Mouse (Mus musculus): ENCODE results near the gene Hist2h2aa2. TPM values are rescaled to one million over a fixed set of nuclear protein-coding genes. Genes with fewer than 3 reads are reported as not detected.
"Not testable (repeated sequence)": the region's sequence is repeated elsewhere in the genome, so short reads cannot be mapped to it uniquely, and the experiment has no call there.

The Hist2h2aa2 gene
- total RNA-seq, 4 experiments from 2014 or later = 190 to 245 (median 229) TPM

GRCm38 (mm10) chr3:96237904-96238511 is 2.1 kb downstream of the Hist2h2aa2 start:
- DNase-seq (ENCODE audit: low spot score in 2 of 2) = no peak

DNA sequence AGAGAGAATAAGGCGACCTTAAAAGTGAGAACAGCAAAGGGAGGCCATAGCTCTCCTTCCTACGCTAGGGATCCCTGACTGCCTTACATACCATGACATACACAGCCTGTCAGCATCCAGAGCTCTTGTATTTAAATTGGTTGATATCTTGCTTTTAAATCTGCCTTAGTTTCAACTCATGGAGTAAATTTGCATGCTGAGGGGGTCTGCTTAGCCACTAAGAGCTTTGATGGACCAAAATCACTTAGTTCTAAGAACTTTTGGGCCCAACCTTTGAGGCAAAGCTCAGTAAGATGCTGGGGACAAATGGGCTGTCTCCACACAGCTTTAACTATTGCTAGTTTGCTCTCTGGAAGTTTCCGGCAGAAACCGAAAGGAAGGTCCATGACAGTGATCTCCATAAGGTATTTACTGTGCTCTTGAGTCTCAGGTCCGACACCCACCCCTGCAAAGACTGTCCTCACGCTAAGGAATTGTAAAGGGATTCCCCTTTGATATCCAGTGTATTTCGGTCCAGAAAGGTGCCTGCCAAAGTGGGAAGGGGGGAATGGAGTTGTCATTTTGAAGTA is 2.7 kb downstream of the Hist2h2aa2 start:
- DNase-seq (ENCODE audit: low spot score in 2 of 2) = no peak

GRCm38 (mm10) chr3:96236834-96237334 is 3.2 kb downstream of the Hist2h2aa2 start:
- DNase-seq (ENCODE audit: low spot score in 2 of 2) = no peak

- DNase-seq (ENCODE audit: low spot score in 2 of 2) = no peak
These were observed 4.2 kb downstream of the Hist2h2aa2 start for GRCm38 (mm10) chr3:96235836-96236235.

DNA sequence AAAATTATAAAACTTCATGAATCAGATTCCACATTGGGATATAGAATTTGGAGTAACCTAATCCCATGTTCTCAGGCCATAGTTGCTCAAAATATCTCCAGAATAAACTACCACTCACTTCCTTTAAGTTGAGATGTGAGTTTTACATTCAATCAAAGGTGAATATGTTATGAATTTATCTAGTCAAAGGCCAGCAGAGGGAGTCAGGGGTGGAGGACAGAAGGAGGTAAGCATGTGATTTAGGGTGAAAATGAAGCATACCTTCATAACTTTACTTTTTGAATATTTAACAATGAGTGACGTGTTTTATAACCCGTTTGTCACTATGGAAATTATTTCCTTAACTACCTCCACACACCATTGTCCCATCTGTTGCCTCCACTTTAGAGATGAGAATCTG is 5.2 kb downstream of the Hist2h2aa2 start:
- DNase-seq (ENCODE audit: low spot score in 2 of 2) = no peak

DNA sequence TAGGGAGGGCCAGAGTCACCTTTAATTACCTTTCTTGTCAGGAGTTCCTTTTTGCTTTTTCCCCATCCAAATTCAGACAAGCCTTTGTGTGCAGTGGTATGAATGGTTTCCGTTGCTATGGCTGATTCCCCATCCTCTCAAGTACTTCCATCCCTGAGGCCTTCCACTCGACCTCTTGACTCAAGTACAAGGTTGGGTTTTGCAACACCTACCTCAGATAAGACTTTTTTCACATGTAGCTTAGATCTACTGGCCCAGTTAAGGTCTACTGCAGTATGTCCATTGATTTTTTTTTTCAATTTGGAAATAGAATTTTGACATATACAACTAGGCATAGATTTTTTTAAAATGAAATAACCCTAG is 8.3 kb downstream of the Hist2h2aa2 start:
- DNase-seq (ENCODE audit: low spot score in 2 of 2) = no peak

- no peak for DNase-seq (ENCODE audit: low spot score in 2 of 2)
These were observed 8.9 kb downstream of the Hist2h2aa2 start for GRCm38 (mm10) chr3:96230910-96231757.

- no peak for DNase-seq (ENCODE audit: low spot score in 2 of 2)
These were observed 9.7 kb downstream of the Hist2h2aa2 start for GRCm38 (mm10) chr3:96230404-96230803.

DNA sequence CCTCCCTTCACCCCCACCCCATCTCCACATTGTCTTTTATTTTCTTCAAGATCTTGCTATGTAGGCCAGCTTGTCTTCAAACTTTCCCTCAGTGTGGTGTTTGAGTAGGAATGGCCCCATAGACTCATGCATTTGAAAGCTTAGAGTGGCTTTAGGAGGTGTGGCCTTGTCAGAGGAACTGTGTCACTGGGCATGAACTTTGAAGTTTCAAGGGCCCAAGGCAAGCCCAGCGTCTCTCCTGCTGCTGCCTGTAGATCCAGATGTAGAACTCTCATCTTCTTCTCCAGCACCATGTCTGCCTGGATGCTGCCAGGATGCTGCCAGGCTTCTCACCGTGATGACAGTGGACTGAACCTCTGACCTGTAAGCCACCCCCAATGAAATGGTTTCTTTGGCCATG is 11.2 kb downstream of the Hist2h2aa2 start:
- no peak for DNase-seq (ENCODE audit: low spot score in 2 of 2)

DNA sequence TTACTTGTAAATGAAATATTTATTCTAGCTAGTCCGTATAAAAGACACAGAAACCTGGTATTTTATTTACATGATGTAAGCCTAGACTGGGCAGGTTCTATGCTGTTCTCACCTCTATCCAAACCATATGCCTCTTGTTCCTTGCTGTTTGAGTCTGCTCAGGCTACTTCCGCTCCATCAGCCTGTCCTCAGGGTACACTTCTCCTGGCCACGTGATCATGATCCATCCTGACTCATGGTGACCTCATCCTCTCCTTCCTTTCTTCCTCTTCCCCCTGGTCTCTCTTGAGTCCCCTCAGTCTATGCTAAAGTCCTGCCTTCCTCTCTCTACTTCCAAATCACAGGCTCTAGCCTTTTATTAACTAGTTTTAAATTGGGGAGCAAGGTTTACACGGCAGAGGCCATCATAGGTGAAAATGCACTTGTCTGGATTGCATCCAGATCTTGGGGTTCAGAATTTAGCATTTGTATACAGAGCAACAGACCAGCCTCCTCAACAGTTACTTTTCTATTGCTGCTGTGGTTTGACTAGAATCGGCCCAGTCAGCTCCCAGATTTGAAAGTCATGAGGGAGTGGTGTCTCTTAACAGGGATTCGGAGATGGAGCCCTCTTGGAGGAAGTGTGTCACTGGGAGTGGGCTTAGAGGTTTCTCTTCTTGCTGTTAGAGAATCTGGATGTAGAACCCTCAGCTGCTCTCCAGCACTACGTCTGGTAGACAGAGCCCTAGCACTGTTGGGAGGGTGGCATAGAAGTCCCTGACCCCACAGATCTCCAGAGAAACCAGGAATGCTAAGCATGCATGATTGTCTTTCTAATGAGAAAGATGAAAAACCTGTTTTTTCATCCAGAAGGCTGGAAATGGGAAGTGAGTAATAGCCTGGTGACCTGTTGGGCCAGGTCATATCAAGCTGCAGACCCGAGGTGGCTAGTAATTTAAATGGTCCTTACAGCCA is 13.1 kb downstream of the Hist2h2aa2 start:
- DNase-seq (ENCODE audit: low spot score in 2 of 2) = no peak

- DNase-seq (ENCODE audit: low spot score in 2 of 2) = no peak
These were observed 14.7 kb downstream of the Hist2h2aa2 start for GRCm38 (mm10) chr3:96225421-96225820.

- no peak for DNase-seq (ENCODE audit: low spot score in 2 of 2)
These were observed 17.3 kb downstream of the Hist2h2aa2 start for GRCm38 (mm10) chr3:96222774-96223173.

GRCm38 (mm10) chr3:96221640-96222038 is 18.4 kb downstream of the Hist2h2aa2 start:
- DNase-seq (ENCODE audit: low spot score in 2 of 2) = no peak

DNA sequence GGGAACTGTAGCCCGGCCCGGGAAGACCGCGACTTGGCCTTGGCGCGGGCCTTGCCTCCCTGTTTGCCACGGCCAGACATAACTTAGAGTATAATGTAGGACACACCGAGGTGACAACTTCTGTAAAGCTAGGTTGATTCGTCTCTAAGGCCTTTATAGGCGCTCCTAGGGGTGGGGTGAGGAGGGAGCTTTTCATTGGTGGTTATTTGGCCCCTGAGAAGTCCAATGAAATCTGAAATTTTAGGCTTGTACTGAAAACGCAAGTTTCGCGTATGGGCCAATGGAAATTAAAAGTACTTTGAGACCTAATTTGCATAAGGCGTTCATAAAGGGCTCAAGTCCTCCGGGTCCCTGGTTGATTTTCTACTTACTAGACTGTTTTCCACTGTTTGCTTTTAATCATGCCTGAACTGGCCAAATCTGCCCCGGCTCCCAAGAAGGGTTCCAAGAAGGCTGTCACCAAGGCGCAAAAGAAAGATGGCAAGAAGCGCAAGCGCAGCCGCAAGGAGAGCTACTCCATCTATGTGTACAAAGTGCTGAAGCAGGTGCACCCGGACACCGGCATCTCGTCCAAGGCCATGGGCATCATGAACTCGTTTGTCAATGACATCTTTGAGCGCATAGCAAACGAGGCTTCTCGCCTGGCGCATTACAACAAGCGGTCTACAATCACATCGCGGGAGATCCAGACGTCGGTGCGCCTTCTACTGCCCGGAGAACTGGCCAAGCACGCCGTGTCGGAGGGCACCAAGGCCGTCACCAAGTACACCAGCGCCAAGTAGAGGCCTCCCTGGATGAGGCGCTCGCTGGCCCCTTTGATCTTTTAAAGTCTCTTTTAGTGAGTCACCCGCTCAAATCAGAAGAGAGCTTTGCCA is 19.1 kb downstream of the Hist2h2aa2 start, which contains the start of the genes Hist2h2ac and Hist2h2be:
Gene Hist2h2ac (minus strand): TSS at position 116 of the 875 bp plus-strand sequence.
Gene Hist2h2be (plus strand): TSS at position 355 of the 875 bp plus-strand sequence.
- peak; percentile 86 to 87 for DNase-seq (ENCODE audit: low spot score in 2 of 2)

GRCm38 (mm10) chr3:96220131-96220764 is 19.8 kb downstream of the Hist2h2aa2 start:
- DNase-seq (ENCODE audit: low spot score in 2 of 2) = not testable (repeated sequence)

DNA sequence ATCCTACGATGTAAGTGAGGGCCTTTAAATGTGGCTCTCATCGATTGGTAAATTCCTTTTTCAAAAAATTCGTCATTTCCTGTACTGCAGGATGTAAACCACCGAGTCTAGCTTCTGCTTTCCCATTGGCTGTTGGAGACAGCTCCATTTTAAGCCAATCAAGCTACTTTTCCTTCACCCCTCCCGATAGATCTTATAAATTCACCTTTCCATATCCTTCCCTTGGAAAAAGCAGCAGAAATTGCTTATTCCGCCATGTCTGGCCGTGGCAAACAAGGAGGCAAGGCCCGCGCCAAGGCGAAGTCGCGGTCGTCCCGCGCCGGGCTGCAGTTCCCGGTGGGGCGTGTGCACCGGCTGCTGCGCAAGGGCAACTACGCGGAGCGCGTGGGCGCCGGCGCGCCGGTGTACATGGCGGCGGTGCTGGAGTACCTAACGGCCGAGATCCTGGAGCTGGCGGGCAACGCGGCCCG is 20.4 kb downstream of the Hist2h2aa2 start, which contains the start of the genes Bola1 and Hist2h2ab:
Gene Bola1 (minus strand): TSS at position 49 of the 470 bp plus-strand sequence.
Gene Hist2h2ab (plus strand): TSS at position 205 of the 470 bp plus-strand sequence.
- peak; percentile 78 to 81 for DNase-seq (ENCODE audit: low spot score in 2 of 2)

DNA sequence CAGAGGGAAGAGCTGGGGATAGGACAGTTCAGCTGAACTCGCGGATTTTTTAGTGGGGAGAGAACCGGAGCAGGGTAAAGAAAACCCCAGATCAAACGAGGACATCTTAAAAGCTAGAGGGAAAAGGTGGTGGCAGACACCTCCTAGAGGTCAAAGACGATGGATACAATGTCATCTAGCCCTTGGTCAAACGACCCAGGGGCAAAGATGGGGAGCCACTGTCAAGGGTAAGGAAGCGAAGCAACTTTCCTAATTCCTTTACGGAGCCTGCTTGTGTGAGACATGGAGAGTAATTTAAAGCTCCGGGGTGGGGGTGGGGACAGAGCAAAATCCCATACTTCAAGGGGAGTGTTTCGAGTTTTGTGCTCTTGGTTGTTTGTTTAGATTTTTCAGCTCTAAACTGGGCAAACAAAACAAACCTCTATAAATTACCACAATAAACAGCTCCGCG is 20.9 kb downstream of the Hist2h2aa2 start:
- DNase-seq (ENCODE audit: low spot score in 2 of 2) = no peak

DNA sequence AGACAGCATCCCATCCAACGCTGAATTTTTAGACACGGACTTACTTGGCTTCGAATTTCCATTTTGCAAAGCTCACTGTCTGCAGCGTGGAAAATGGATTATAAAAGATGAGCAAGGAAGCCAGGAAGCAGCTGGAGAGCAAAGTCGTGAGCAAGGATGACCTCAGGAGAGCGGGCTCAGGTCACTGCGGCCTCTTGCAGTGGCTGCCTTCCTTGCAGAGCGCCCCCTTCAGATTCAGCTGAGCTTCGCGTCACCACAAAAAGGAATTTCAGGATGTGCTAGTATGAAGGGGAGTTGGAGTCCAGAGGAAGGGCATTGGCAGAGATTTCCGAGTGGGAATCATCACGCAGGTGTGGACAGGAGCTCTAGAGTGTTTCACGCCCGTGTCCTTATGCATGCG is 30.8 kb downstream of the Hist2h2aa2 start:
- DNase-seq (ENCODE audit: low spot score in 2 of 2) = no peak

DNA sequence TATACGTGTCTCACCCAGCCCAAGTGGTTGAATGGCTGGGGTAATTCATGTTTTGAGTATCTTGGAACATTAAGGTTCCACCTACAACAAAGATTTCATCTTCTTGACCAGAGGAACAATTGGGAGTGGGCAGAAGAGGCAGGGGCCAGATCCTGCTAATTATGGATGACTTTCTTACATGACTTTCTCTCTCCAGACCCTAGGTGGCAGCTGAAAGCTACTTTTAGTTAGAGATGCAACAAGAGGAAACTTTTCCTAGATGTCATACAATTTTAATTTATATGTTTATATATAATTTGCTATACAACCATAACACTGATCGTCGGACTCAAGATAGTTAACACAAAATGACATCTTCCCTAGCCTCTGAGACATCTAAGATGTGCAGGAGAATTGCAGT is 32.3 kb downstream of the Hist2h2aa2 start:
- DNase-seq (ENCODE audit: low spot score in 2 of 2) = no peak
